Mouse (Mus musculus) ES-E14 (cell line): ENCODE measurements around the gene Pigt. TPM values are rescaled to one million over a fixed set of nuclear protein-coding genes. Genes with fewer than 3 reads are reported as not detected.

Source experiments
- DNase-seq: peaks from one replicate; pipeline ENCODE4 v3.0.0-alpha.2; 2013; ENCODE audit warnings: low read depth, low spot score
- H3K27ac ChIP-seq: 2 replicates; pipeline ENCODE4 v1.5.1; 2012; ENCODE audit warnings: low read depth, mild to moderate bottlenecking, low read length, moderate library complexity, mixed read lengths; ENCODE audit not compliant: poor library complexity, insufficient read depth, severe bottlenecking
- H3K36me3 ChIP-seq: 2 replicates; pipeline ENCODE4 v1.6.1; 2012; ENCODE audit warnings: mild to moderate bottlenecking, low read length, moderate library complexity, mixed read lengths; ENCODE audit not compliant: control insufficient read depth, poor library complexity, insufficient read depth, severe bottlenecking
- H3K4me1 ChIP-seq, 2 experiments: fragments of 150-350 bp in 1 of 2; sonication (generic) in 1 of 2; 2 replicates each; pipeline ENCODE4 v1.6.1; 2012; ENCODE audit warnings: low read length in 2 of 2, mild to moderate bottlenecking in 1 of 2, mixed read lengths in 1 of 2; ENCODE audit not compliant: control insufficient read depth in 2 of 2, insufficient read depth in 2 of 2, poor library complexity in 1 of 2
- H3K4me3 ChIP-seq, 2 experiments: fragments of 150-350 bp in 1 of 2; sonication (generic) in 1 of 2; 2 replicates each; pipeline ENCODE4 v1.5.1; 2012; ENCODE audit warnings: low read length in 2 of 2, low read depth in 1 of 2, mild to moderate bottlenecking in 1 of 2, mixed read lengths in 1 of 2; ENCODE audit not compliant: insufficient read depth in 1 of 2, poor library complexity in 1 of 2, severe bottlenecking in 1 of 2
- H3K9ac ChIP-seq: 2 replicates; pipeline ENCODE4 v1.6.1; 2012; ENCODE audit warnings: low read depth, mild to moderate bottlenecking, low read length, mixed read lengths; ENCODE audit not compliant: poor library complexity, insufficient read depth, severe bottlenecking
- H3K9me3 ChIP-seq: fragments of 150-350 bp; sonication (generic); 2 replicates; pipeline ENCODE4 v1.6.1; 2012; ENCODE audit warnings: low read depth, mild to moderate bottlenecking, low read length; ENCODE audit not compliant: control insufficient read depth, insufficient read depth
- CHD2 ChIP-seq: IDR thresholded peaks from 2 replicates; pipeline ENCODE4 v1.6.1; 2014; ENCODE audit warnings: mild to moderate bottlenecking, low read depth, low read length, inconsistent platforms
- HCFC1 ChIP-seq: IDR thresholded peaks from 2 replicates; pipeline ENCODE4 v1.6.1; 2012; ENCODE audit warnings: low read length, inconsistent platforms, borderline replicate concordance; ENCODE audit not compliant: insufficient read depth
- MAFK ChIP-seq: IDR thresholded peaks from 2 replicates; pipeline ENCODE4 v1.6.1; 2014; ENCODE audit warnings: mild to moderate bottlenecking, low read depth, low read length, inconsistent platforms; ENCODE audit not compliant: insufficient read depth
- ZC3H11A ChIP-seq: IDR thresholded peaks from 2 replicates; pipeline ENCODE4 v1.6.1; 2012; ENCODE audit warnings: low read depth, mild to moderate bottlenecking, inconsistent platforms, low read length, borderline replicate concordance
- ZNF384 ChIP-seq: IDR thresholded peaks from 2 replicates; pipeline ENCODE4 v1.6.1; 2012; ENCODE audit warnings: low read depth, low read length, inconsistent platforms
- in situ Hi-C, 2 experiments: fragments of 600-800 bp; cut with MboI; formaldehyde crosslinking; loops; one replicate each; pipeline ENCODE4 v1.15.1; 2025; ENCODE audit warnings: low sequenced_read_pairs in 2 of 2, inconsistent platforms in 1 of 2; ENCODE audit not compliant: unreplicated experiment in 2 of 2
- total RNA-seq: library from RNA; depleted of rRNA; stranded (reverse); fragments of 300-350 nt; gene quantifications from 2 replicates; pipeline ENCODE4 v1.2.3, GENCODE M21; 2012

Gene Pigt
- total RNA-seq, 1 experiment, result 57.2 TPM

- in situ Hi-C loops, result no loop called here
- no peak for DNase-seq
- TF ChIP-seq MAFK, result no peak
- no peak for TF ChIP-seq ZC3H11A
- TF ChIP-seq HCFC1, result no peak
- TF ChIP-seq ZNF384, result no peak
- no peak for TF ChIP-seq CHD2
- H3K4me3 ChIP-seq, result peak overlapping the region in 1 of 2 experiments; percentile 61; a peak in 2 of 4 replicates
- 0 out of 2 replicates have a peak overlapping the region, but pooled peaks have one; percentile 72 for H3K27ac ChIP-seq
- H3K4me1 ChIP-seq, result peaks cover 0 to 4% of the 10 kb centered on the region in 2 experiments; a peak in 2 of 4 replicates
- H3K9ac ChIP-seq, result no peak overlapping the region
- H3K36me3 ChIP-seq, result no peaks in the 10 kb centered on the region
- no peaks in the 10 kb centered on the region for H3K9me3 ChIP-seq
These were observed 25.0 kb downstream of the Pigt start for GRCm38 (mm10) chr2:164522280-164522679.

- no peak overlapping the region for H3K27ac ChIP-seq
- in situ Hi-C loops, result no loop called here
- DNase-seq, result no peak
- H3K9ac ChIP-seq, result no peak overlapping the region
- no peak for TF ChIP-seq CHD2
- no peak for TF ChIP-seq MAFK
- no peak for TF ChIP-seq ZNF384
- no peak for TF ChIP-seq ZC3H11A
- TF ChIP-seq HCFC1, result no peak
- H3K9me3 ChIP-seq, result no peaks in the 10 kb centered on the region
- peaks cover 0 to 4% of the 10 kb centered on the region in 2 experiments; a peak in 2 of 4 replicates for H3K4me1 ChIP-seq
- no peaks in the 10 kb centered on the region for H3K36me3 ChIP-seq
- H3K4me3 ChIP-seq, result no peak overlapping the region
These were observed 26.0 kb downstream of the Pigt start for GRCm38 (mm10) chr2:164523301-164523773.

GRCm38 (mm10) chr2:164528557-164528956, 31.2 kb downstream of the Pigt start:
- TF ChIP-seq HCFC1, result no peak
- no peak for TF ChIP-seq CHD2
- TF ChIP-seq ZNF384, result no peak
- no peak for TF ChIP-seq MAFK
- no peak for TF ChIP-seq ZC3H11A
- in situ Hi-C loops, result no loop called here
- no peak for DNase-seq
- no peak overlapping the region for H3K9ac ChIP-seq
- no peaks in the 10 kb centered on the region for H3K9me3 ChIP-seq
- no peak overlapping the region for H3K27ac ChIP-seq
- H3K4me1 ChIP-seq, result peaks cover 0 to 11% of the 10 kb centered on the region in 2 experiments; a peak in 1 of 4 replicates
- no peaks in the 10 kb centered on the region for H3K36me3 ChIP-seq
- no peak overlapping the region for H3K4me3 ChIP-seq

- peak; percentile 55 for DNase-seq
- in situ Hi-C loops, result no loop called here
These were observed 33.8 kb downstream of the Pigt start for GRCm38 (mm10) chr2:164531169-164531568.

GRCm38 (mm10) chr2:164534315-164534714, 37.0 kb downstream of the Pigt start:
- no peaks in the 10 kb centered on the region for H3K36me3 ChIP-seq
- peak overlapping the region; percentile 49; the same call in 1 of the 2 replicates for H3K9ac ChIP-seq
- DNase-seq, result no peak
- no peak overlapping the region for H3K4me3 ChIP-seq
- TF ChIP-seq ZNF384 (no peak), CHD2 (no peak), HCFC1 (no peak), MAFK (no peak), ZC3H11A (no peak)
- H3K4me1 ChIP-seq, result peaks cover 0 to 15% of the 10 kb centered on the region in 2 experiments; a peak in 1 of 4 replicates
- in situ Hi-C loops, result no loop called here
- H3K27ac ChIP-seq, result no peak overlapping the region
- H3K9me3 ChIP-seq, result no peaks in the 10 kb centered on the region

More at GRCm38 (mm10) chr2:164531169-164531568, 33.8 kb downstream of the Pigt start:
- Histone ChIP-seq H3K4me3 (no peak overlapping the region), H3K9me3 (no peaks in the 10 kb centered on the region), H3K27ac (no peak overlapping the region), H3K9ac (no peak overlapping the region), H3K36me3 (no peaks in the 10 kb centered on the region), H3K4me1 (peaks cover 0 to 15% of the 10 kb centered on the region in 2 experiments; a peak in 1 of 4 replicates)
- peak; percentile 65; the same call in 1 of the 2 replicates for TF ChIP-seq ZC3H11A
- TF ChIP-seq MAFK, result no peak
